Mouse (Mus musculus) lung, adult 2 months (tissue): Measurements from ENCODE around the gene Tmem63c.
A peak's percentile ranks its signal among the peaks of the same experiment; 100 is the strongest.

ENCODE experiments used
- CTCF ChIP-seq: fragments of 200-500 bp; IDR thresholded peaks from 2 replicates; pipeline ENCODE4 v1.5.1; 2011; ENCODE audit warnings: mild to moderate bottlenecking, low read length, control low read depth; ENCODE audit not compliant: insufficient read depth
- POLR2A ChIP-seq: fragments of 200-500 bp; IDR thresholded peaks from 2 replicates; pipeline ENCODE4 v1.6.1; 2011; ENCODE audit warnings: low read depth, mild to moderate bottlenecking, control low read depth, low read length, borderline replicate concordance; ENCODE audit errors: extremely low read depth

GRCm38 (mm10) chr12:86981180-86981579 lies 40.0 kb upstream of the Tmem63c start:
- no peak for TF ChIP-seq POLR2A
- TF ChIP-seq CTCF = 0 out of 2 replicates have a peak, but pooled peaks have one; percentile 14
